Mouse (Mus musculus) embryonic facial prominence, embryonic 12.5 days (tissue): ENCODE data around the gene Casp4. TPM values are rescaled to one million over a fixed set of nuclear protein-coding genes. Genes with fewer than 3 reads are reported as not detected.

ENCODE experiments used
- ATAC-seq: fragments of 200-750 bp; cut with Nextera tagmentation; 2 replicates; pipeline ENCODE4 v1.8.0; 2017; ENCODE audit not compliant: insufficient number of reproducible peaks, insufficient read depth, low FRiP score, low TSS enrichment
- H3K27ac ChIP-seq: fragments of 300-500 bp; sonication (generic); 2 replicates; pipeline ENCODE4 v1.5.1; 2016; ENCODE audit warnings: mild to moderate bottlenecking
- H3K27me3 ChIP-seq: fragments of 300-500 bp; sonication (generic); 2 replicates; pipeline ENCODE4 v1.6.1; 2016; ENCODE audit warnings: mild to moderate bottlenecking, moderate library complexity
- H3K36me3 ChIP-seq: fragments of 300-500 bp; sonication (generic); 2 replicates; pipeline ENCODE4 v1.6.1; 2016; ENCODE audit warnings: mild to moderate bottlenecking
- H3K4me1 ChIP-seq: fragments of 300-500 bp; sonication (generic); 2 replicates; pipeline ENCODE4 v1.6.1; 2016
- H3K4me2 ChIP-seq: fragments of 300-500 bp; sonication (generic); replicated peaks from 2 replicates; pipeline ENCODE4 v1.6.1; 2016; ENCODE audit warnings: mild to moderate bottlenecking, moderate library complexity
- H3K4me3 ChIP-seq: fragments of 300-500 bp; sonication (generic); 2 replicates; pipeline ENCODE4 v1.5.1; 2016; ENCODE audit warnings: mild to moderate bottlenecking
- H3K9ac ChIP-seq: fragments of 300-500 bp; sonication (generic); 2 replicates; pipeline ENCODE4 v1.6.1; 2016; ENCODE audit warnings: mild to moderate bottlenecking, moderate library complexity
- H3K9me3 ChIP-seq: fragments of 300-500 bp; sonication (generic); 2 replicates; pipeline ENCODE4 v1.6.1; 2016; ENCODE audit warnings: mild to moderate bottlenecking, moderate library complexity
- WGBS: fragments of 180-500 bp; shearing (Covaris S2); methylation state at CpG from one replicate; pipeline ENCODE4 v1.1.7; 2016; 5-methylcytosine and 5-hydroxymethylcytosine counted together
- polyA plus RNA-seq: library from polyadenylated mRNA; unstranded; fragments of >200 nt; fragmentation: Nextera tagmentation; extraction: Ambion mirVana; gene quantifications from 2 replicates; pipeline ENCODE4 v1.2.1, GENCODE M21; 2016

Gene Casp4
- polyA plus RNA-seq = 0.13 and 0.18 TPM in 2 replicates

DNA sequence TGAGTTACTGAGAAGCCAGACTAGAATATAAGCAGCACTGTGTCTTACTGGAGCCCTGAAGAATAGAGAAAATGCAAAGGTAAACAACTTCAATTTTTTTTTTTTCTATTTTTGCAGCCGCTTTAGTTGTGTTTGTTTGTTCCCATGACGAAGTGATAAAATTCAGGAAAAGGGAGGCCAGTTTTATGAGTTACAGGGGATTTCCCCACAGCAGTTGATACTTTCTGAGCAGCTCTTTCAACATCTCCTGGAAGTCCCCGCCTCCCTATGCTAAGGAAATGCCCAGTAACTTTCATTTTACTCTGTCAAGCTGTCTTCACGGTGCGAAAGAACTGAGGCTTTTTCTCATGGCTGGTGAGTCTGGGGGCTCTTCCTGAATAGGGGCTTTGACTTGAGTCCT is at the start of gene Casp4:
Casp4 (plus strand) TSS at position 268 of the 400 bp plus-strand sequence.
- H3K4me2 ChIP-seq = no peak within 1 kb of the TSS
- H3K9ac ChIP-seq = no peak within 1 kb of the TSS
- WGBS = 71% methylated on average over 5 of the region's 5 CpGs
- no peaks in the 10 kb centered on the region for H3K4me1 ChIP-seq
- no peak for ATAC-seq
- H3K27me3 ChIP-seq = no peaks in the 10 kb centered on the region
- H3K4me3 ChIP-seq = no peak within 1 kb of the TSS
- H3K27ac ChIP-seq = no peak within 1 kb of the TSS
- no peaks in the 10 kb centered on the region for H3K36me3 ChIP-seq
- H3K9me3 ChIP-seq = no peaks in the 10 kb centered on the region

GRCm38 (mm10) chr9:5263951-5264475 is 44.6 kb upstream of the Casp4 start:
- no peak overlapping the region for H3K9ac ChIP-seq
- H3K4me3 ChIP-seq = no peak overlapping the region
- ATAC-seq = no peak
- no peaks in the 10 kb centered on the region for H3K36me3 ChIP-seq
- H3K27ac ChIP-seq = no peak overlapping the region
- no peaks in the 10 kb centered on the region for H3K27me3 ChIP-seq
- H3K4me1 ChIP-seq = no peaks in the 10 kb centered on the region
- WGBS = 55% methylated on average over 2 of the region's 2 CpGs
- H3K9me3 ChIP-seq = no peaks in the 10 kb centered on the region
- H3K4me2 ChIP-seq = no peak overlapping the region

- H3K4me3 ChIP-seq = no peak overlapping the region
- H3K27ac ChIP-seq = no peak overlapping the region
- no peak overlapping the region for H3K4me2 ChIP-seq
- ATAC-seq = no peak
- H3K9ac ChIP-seq = no peak overlapping the region
- no peaks in the 10 kb centered on the region for H3K9me3 ChIP-seq
- H3K36me3 ChIP-seq = no peaks in the 10 kb centered on the region
- WGBS = 88% methylated on average over 2 of the region's 2 CpGs
- H3K4me1 ChIP-seq = no peaks in the 10 kb centered on the region
- H3K27me3 ChIP-seq = no peaks in the 10 kb centered on the region
Observed at GRCm38 (mm10) chr9:5270274-5270673, 38.4 kb upstream of the Casp4 start.

DNA sequence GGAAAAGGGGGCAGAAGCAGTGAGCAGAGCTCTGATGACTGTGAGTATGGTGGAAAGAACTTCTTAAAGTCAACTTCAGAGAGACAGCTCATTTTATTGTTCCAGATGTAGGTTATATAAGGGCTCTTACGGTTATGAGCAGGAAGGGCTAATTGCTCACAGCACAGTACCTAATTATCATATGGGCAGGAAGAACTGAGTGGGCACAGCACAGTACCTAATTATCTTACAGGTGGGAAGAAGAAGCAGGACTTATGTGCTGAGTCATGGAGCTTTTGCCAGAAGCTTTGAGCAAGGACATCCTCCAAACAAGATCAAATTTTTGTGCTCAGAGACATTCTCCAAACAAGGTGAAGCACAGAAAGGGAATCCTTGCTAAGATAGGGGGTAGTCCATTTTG is 37.7 kb upstream of the Casp4 start:
- 27% methylated on average over 1 of the region's 1 CpGs for WGBS
- no peak overlapping the region for H3K9ac ChIP-seq
- H3K36me3 ChIP-seq = no peaks in the 10 kb centered on the region
- H3K27me3 ChIP-seq = no peaks in the 10 kb centered on the region
- no peak overlapping the region for H3K4me3 ChIP-seq
- ATAC-seq = no peak
- H3K4me1 ChIP-seq = no peaks in the 10 kb centered on the region
- no peak overlapping the region for H3K27ac ChIP-seq
- H3K4me2 ChIP-seq = no peak overlapping the region
- H3K9me3 ChIP-seq = no peaks in the 10 kb centered on the region

GRCm38 (mm10) chr9:5271334-5271845 is 37.2 kb upstream of the Casp4 start:
- H3K4me2 ChIP-seq = no peak overlapping the region
- no peak overlapping the region for H3K27ac ChIP-seq
- H3K9me3 ChIP-seq = no peaks in the 10 kb centered on the region
- no peaks in the 10 kb centered on the region for H3K27me3 ChIP-seq
- no peak for ATAC-seq
- no peak overlapping the region for H3K4me3 ChIP-seq
- H3K9ac ChIP-seq = no peak overlapping the region
- H3K36me3 ChIP-seq = no peaks in the 10 kb centered on the region
- WGBS = 60% methylated on average over 6 of the region's 6 CpGs
- no peaks in the 10 kb centered on the region for H3K4me1 ChIP-seq

- H3K9ac ChIP-seq = no peak overlapping the region
- ATAC-seq = no peak
- no peak overlapping the region for H3K4me3 ChIP-seq
- no peak overlapping the region for H3K4me2 ChIP-seq
- no peaks in the 10 kb centered on the region for H3K36me3 ChIP-seq
- WGBS = 86% methylated on average over 2 of the region's 2 CpGs
- no peaks in the 10 kb centered on the region for H3K27me3 ChIP-seq
- H3K9me3 ChIP-seq = no peaks in the 10 kb centered on the region
- no peaks in the 10 kb centered on the region for H3K4me1 ChIP-seq
- H3K27ac ChIP-seq = no peak overlapping the region
Observed at GRCm38 (mm10) chr9:5286071-5286470, 22.6 kb upstream of the Casp4 start.

GRCm38 (mm10) chr9:5286597-5286996 is 22.0 kb upstream of the Casp4 start:
- Histone ChIP-seq H3K27me3 (no peaks in the 10 kb centered on the region), H3K9me3 (no peaks in the 10 kb centered on the region), H3K36me3 (no peaks in the 10 kb centered on the region), H3K4me1 (no peaks in the 10 kb centered on the region), H3K27ac (no peak overlapping the region), H3K4me3 (no peak overlapping the region), H3K9ac (no peak overlapping the region), H3K4me2 (no peak overlapping the region)
- no peak for ATAC-seq

- no peaks in the 10 kb centered on the region for H3K4me1 ChIP-seq
- no peak overlapping the region for H3K4me3 ChIP-seq
- H3K36me3 ChIP-seq = no peaks in the 10 kb centered on the region
- H3K9ac ChIP-seq = no peak overlapping the region
- no peak overlapping the region for H3K27ac ChIP-seq
- no peak for ATAC-seq
- WGBS = 72% methylated on average over 2 of the region's 2 CpGs
- H3K9me3 ChIP-seq = no peaks in the 10 kb centered on the region
- H3K27me3 ChIP-seq = no peaks in the 10 kb centered on the region
- no peak overlapping the region for H3K4me2 ChIP-seq
Observed at GRCm38 (mm10) chr9:5296354-5297237, 12.0 kb upstream of the Casp4 start.

DNA sequence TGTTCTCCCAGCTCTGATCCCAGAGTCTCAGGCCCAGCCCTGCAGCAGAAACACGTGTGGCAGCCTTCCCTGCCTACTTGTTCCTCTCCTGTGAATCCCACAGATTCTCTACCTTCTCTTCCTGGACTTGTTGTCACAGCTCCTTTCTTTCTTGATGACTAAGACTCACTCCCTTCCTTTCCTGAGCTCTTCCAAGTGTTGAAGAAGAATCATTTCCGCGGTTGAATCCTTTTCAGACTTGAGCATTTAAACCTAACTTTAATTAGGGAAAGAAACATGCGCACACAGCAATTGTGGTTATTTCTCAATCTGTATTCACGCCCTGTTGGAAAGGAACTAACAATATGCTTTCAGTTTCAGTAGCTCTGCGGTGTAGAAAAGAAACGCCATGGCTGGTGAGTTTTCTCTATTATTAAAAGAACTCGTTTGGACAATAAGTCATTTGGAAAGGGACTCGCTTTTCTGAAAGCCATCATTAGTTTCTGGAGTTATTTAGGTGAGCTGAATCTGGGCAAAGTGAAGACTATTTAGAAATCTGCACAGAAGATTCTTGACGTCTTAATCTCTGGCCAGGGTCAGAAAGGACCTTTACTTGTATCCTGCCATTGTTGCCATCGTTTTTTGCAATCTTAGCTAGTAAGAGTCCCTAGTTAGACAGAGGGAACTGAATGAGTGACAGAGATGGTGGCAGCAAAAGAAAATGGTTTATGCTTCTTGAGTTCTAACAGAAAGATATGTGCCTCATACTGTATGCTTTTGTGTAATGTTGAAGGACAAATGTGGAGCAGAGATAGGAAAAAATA is 10.1 kb upstream of the Casp4 start, which contains the start of gene Casp1:
Casp1 (plus strand) TSS at position 189 of the 803 bp plus-strand sequence.
- no peaks in the 10 kb centered on the region for H3K9me3 ChIP-seq
- H3K27me3 ChIP-seq = no peaks in the 10 kb centered on the region
- H3K36me3 ChIP-seq = no peaks in the 10 kb centered on the region
- no peak for ATAC-seq
- 77% methylated on average over 11 of the region's 11 CpGs for WGBS
- H3K4me1 ChIP-seq = no peaks in the 10 kb centered on the region
- no peak within 1 kb of the TSS for H3K4me2 ChIP-seq
- no peak within 1 kb of the TSS for H3K4me3 ChIP-seq
- H3K9ac ChIP-seq = no peak within 1 kb of the TSS
- no peak within 1 kb of the TSS for H3K27ac ChIP-seq

DNA sequence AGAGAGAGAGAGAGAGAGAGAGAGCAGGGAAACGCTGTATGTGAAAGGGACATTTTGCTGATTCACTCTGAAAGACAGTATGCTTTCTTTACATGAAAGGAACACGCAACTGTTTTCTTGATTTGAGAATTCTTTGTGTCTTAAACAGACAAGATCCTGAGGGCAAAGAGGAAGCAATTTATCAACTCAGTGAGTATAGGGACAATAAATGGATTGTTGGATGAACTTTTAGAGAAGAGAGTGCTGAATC is 9.6 kb upstream of the Casp4 start:
- ATAC-seq = no peak
- no peak overlapping the region for H3K4me2 ChIP-seq
- H3K9me3 ChIP-seq = no peaks in the 10 kb centered on the region

GRCm38 (mm10) chr9:5310112-5310511 is 1.5 kb downstream of the Casp4 start:
- H3K4me3 ChIP-seq = no peak overlapping the region
- H3K9ac ChIP-seq = no peak overlapping the region
- H3K9me3 ChIP-seq = no peaks in the 10 kb centered on the region
- no peak overlapping the region for H3K4me2 ChIP-seq
- no peaks in the 10 kb centered on the region for H3K4me1 ChIP-seq
- no peaks in the 10 kb centered on the region for H3K36me3 ChIP-seq
- ATAC-seq = no peak
- no peaks in the 10 kb centered on the region for H3K27me3 ChIP-seq
- H3K27ac ChIP-seq = no peak overlapping the region

More for the DNA sequence above, 9.6 kb upstream of the Casp4 start:
- no peaks in the 10 kb centered on the region for H3K27me3 ChIP-seq
- WGBS = 63% methylated on average over 2 of the region's 2 CpGs
- H3K27ac ChIP-seq = no peak overlapping the region
- no peaks in the 10 kb centered on the region for H3K36me3 ChIP-seq
- H3K4me3 ChIP-seq = no peak overlapping the region
- H3K4me1 ChIP-seq = no peaks in the 10 kb centered on the region
- H3K9ac ChIP-seq = no peak overlapping the region

- Histone ChIP-seq H3K27ac (no peak overlapping the region), H3K9me3 (no peaks in the 10 kb centered on the region), H3K4me1 (no peaks in the 10 kb centered on the region), H3K36me3 (no peaks in the 10 kb centered on the region), H3K9ac (no peak overlapping the region), H3K27me3 (no peaks in the 10 kb centered on the region), H3K4me3 (no peak overlapping the region), H3K4me2 (no peak overlapping the region)
- 73% methylated on average over 4 of the region's 4 CpGs for WGBS
- no peak for ATAC-seq
Observed at GRCm38 (mm10) chr9:5311435-5311834, 2.8 kb downstream of the Casp4 start.
